Mouse (Mus musculus) heart, postnatal 10 days (tissue): Measurements from ENCODE around the gene Lrig2. TPM values are rescaled to one million over a fixed set of nuclear protein-coding genes. Genes with fewer than 3 reads are reported as not detected.

Source experiments
- DNase-seq, 2 experiments: peaks; one replicate each; pipeline ENCODE4 v3.0.0; 2021
- intact Hi-C: fragments of 180-260 bp; cut with DNase I; formaldehyde crosslinking; loops from one replicate; pipeline ENCODE4 v1.15.1; 2025
- total RNA-seq, 2 experiments: library from RNA; stranded (reverse); gene quantifications; 2 replicates each; pipeline ENCODE4 v1.2.3; 2021

The Lrig2 gene
- total RNA-seq, 2 experiments from 2014 or later: 14.2 TPM

DNA sequence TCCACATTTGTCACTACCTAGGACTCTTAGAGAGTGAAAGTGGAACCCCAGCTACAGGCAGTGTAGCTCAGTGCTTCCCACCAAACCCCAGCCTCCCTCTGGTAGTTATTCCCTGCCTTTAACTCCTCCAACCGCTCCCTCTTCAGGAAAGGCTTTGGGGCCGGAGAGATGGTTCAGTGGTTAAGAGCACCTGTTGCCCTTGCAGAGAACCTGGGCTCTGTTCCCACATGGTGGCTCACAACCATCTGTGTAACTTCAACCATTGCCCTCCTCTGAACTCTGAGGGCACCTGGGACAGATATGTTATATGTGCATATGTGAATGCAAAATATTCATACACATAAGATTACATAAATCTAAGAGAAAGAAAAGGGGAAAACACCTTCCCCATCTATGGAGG, 122.3 kb downstream of the Lrig2 start:
- DNase-seq: no peak

DNA sequence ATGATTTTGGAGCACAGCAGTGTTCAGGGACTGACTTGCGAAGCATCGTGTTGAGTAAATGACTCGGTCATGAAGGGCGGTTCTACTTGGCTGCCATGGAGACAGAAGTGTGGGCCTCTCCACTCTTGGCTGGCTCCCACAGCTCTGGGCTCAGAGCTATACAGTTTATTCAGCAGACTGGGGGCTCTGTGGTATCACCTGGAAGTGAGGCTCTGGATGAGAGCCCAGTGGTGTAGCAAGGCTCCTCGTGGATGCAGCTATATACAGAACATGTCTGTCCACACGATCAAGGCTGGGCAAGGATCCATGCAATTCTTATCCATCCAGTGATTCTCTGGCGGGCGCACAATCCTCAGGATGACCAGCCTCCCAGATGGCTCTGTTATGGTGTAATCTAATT, 126.1 kb downstream of the Lrig2 start:
- intact Hi-C loops: no loop called here
- DNase-seq: peak; percentile 81 to 91

More for the DNA sequence above, 122.3 kb downstream of the Lrig2 start:
- intact Hi-C loops: no loop called here

- DNase-seq: peak; percentile 59 to 60
- intact Hi-C loops: no loop called here
These were observed 127.9 kb downstream of the Lrig2 start for GRCm38 (mm10) chr3:104383681-104384341.

GRCm38 (mm10) chr3:104378228-104378627, 133.5 kb downstream of the Lrig2 start:
- DNase-seq: no peak
- intact Hi-C loops: no loop called here

DNA sequence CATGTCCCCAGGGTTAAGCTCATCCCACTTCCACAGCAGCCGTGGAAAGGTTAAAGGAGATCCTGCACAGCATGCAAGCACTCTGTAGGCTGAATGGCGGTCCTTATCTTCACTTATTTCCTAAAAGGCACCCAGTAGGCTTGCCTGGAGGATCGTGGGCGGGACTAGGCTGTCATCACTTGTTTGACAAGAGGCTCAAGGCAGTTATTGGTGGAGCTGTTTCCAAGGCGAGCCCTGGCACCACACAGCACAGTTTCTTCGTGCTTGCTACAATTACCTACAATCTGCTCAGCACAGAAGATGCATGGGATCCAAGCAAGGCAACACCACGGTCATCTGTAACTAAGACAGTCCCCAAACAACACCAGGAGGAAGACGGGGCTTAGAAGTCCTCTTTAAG, 137.8 kb downstream of the Lrig2 start:
- intact Hi-C loops: loop anchor here (5.0 kb wide), 1 partner anchor 152 kb away; the partner anchor contains the start of gene Magi3
- peak; percentile 68 to 77 for DNase-seq

DNA sequence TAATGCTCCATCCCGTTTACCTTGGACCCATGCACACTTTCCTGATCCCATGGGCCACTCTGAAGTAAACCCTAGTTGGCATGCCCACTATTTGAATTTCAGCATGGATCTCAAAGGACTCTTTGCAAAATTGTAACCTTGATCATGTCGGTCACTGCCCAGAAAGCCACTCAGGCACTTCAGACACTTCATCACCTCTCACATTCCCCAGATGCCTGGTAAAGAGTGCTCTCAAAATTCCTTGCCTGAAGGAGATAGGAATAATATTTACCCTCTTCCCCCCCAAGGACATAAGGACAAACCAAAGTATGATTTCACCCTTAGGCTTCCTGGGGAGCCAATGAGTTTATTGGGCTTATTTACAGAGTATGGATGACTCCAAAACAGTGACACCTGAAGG, 139.3 kb downstream of the Lrig2 start:
- DNase-seq: peak; percentile 76 to 79
- intact Hi-C loops: loop anchor here (5.0 kb wide), 1 partner anchor 150 kb away; the partner anchor contains the start of gene Magi3

GRCm38 (mm10) chr3:104367912-104368311, 143.8 kb downstream of the Lrig2 start:
- intact Hi-C loops: no loop called here

GRCm38 (mm10) chr3:104361814-104362213, 149.9 kb downstream of the Lrig2 start:
- intact Hi-C loops: no loop called here

More at GRCm38 (mm10) chr3:104367912-104368311, 143.8 kb downstream of the Lrig2 start:
- no peak for DNase-seq

GRCm38 (mm10) chr3:104360325-104360724, 151.4 kb downstream of the Lrig2 start:
- DNase-seq: peak; percentile 59 to 69
- intact Hi-C loops: no loop called here

More at GRCm38 (mm10) chr3:104361814-104362213, 149.9 kb downstream of the Lrig2 start:
- no peak for DNase-seq

DNA sequence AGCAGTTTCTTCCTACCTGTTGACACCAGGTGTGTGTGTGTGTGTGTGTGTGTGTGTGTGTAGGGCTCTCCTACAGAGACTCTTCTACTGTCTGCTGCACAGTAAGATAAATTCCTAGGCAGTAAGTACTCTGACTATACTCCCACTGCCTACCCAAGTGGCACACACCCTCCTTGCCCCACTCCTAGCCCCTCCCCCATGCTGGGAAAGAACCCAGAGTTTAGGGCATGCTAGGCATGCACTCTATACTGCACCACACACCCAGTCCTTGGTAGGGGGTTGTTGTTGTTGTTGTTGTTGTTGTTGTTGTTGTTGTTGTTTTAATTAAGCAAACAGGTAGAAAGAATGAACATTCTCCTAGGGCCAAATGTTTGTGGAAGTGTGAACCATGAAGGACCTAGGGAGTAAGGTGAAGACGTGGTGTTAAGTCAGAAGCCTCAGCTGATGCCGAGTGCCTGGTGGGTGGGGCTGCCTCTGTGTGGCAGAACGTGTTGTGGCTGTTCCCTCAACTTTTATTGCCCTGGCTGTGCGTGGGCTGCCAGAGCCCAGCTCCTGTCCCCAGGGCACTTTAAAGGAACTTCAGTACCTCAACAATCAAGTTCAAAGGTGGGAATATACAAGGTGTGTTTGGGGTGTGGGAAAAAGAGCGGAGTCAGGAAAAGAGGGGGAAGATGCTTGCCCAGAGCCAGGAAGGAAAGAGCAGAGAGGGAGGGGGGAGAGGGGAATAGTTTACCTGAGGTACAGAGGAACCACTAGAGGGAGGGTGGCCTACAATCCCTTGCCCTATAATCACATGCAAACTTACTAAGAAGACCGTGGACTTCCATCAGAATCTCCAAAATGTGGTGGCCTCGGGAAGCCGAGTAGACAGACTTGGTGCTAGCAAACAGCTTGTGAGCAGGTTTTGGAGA, 152.2 kb downstream of the Lrig2 start:
- intact Hi-C loops: no loop called here
- peak in 1 of 2 experiments; percentile 27 for DNase-seq

GRCm38 (mm10) chr3:104358747-104359146, 153.0 kb downstream of the Lrig2 start:
- no peak for DNase-seq
- intact Hi-C loops: no loop called here

DNA sequence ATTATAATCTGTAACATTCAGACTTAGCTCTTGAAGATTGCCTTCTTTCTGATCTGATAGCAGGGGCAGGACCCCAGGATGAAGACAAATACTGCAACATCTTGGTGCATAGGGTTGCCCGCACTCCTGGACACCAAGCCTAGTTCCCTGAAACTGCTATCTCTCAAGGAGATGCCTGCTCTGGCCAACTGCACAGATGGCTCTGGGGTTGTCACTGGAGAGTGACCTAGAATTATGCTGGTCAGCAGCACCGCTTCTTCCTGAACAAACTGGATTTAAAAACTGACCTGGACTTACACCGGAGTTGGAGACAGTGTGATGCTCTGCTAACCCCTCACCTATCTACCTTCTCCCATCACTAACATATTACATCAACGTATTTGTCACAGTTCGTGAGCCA, 155.6 kb downstream of the Lrig2 start:
- DNase-seq: no peak
- intact Hi-C loops: no loop called here

GRCm38 (mm10) chr3:104353884-104354283, 157.8 kb downstream of the Lrig2 start:
- no peak for DNase-seq

GRCm38 (mm10) chr3:104352358-104353060, 159.2 kb downstream of the Lrig2 start:
- DNase-seq: peak; percentile 50 to 60
- intact Hi-C loops: no loop called here

More at GRCm38 (mm10) chr3:104353884-104354283, 157.8 kb downstream of the Lrig2 start:
- intact Hi-C loops: no loop called here

- DNase-seq: no peak
- intact Hi-C loops: no loop called here
These were observed 161.3 kb downstream of the Lrig2 start for GRCm38 (mm10) chr3:104350253-104350945.

DNA sequence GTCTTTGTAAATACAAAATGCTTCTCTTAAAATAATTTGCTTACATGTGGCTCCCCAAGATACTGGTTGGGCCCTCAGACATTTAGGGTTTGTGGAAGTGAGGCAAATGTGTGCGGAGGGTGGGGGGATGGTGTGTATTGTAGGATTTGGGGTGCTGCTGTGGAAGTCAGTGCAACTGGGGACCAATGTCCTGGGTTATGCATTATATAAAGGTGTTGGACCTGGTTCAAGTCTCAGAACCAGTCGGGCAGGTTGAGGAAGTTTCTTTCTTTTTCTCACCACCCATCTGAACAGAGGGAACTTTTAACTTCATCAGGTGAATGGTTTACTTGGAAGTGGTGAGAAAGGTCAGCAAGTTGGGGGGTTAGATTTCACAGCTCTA, 161.9 kb downstream of the Lrig2 start:
- intact Hi-C loops: no loop called here
- no peak for DNase-seq

DNA sequence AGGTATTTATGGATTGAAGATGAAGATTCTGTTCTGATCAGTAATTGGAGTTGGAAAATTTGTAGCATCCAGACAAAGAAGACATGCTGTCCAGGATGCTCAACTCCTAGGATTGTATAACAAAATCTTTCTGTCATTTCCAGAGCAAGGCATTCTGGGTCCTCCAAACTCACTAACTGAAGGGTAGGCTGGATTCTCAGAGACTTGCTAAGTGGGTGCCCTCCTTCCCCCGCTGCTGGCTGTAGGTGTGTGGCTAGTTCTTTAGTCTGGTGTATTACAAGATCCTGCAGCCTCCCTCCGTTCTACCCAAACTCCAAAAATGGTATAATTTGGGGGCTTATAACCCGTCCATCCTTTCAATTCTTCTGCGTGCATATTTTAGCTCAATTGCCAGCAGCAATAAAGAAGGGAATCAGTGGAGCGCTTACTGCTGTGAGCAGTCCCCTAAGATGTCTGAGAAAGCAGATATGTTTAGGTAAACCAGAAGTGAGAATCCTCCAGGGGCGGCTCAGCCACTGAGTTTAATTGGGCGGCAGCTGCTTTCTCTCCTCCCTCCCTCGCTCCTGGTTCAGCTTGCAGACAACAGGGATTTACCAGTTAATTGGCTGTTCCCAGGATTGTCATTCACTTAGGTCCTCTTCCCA, 162.4 kb downstream of the Lrig2 start:
- DNase-seq: no peak
- intact Hi-C loops: no loop called here
